Mouse (Mus musculus) stomach, embryonic 16.5 days (tissue): ENCODE measurements at regions not wholly inside any gene's neighbourhood (a gene's known extent, or its start where the extent isn't known, plus 50 kb on each side); places are given as distances from the start of the nearest gene placed in this dataset.

Experiments used
- ATAC-seq: fragments of 200-750 bp; cut with Nextera tagmentation; 2 replicates; pipeline ENCODE4 v1.8.0; 2017; ENCODE audit warnings: moderate number of reproducible peaks, moderate TSS enrichment; ENCODE audit not compliant: insufficient read depth, low FRiP score
- H3K27ac ChIP-seq: fragments of 300-500 bp; sonication (generic); 2 replicates; pipeline ENCODE4 v1.5.1; 2014; ENCODE audit warnings: low read length
- H3K27me3 ChIP-seq: fragments of 300-500 bp; sonication (generic); 2 replicates; pipeline ENCODE4 v1.6.1; 2014; ENCODE audit warnings: low read length, control low read depth, mixed read lengths; ENCODE audit not compliant: control insufficient read depth, insufficient read depth
- H3K36me3 ChIP-seq: fragments of 300-500 bp; sonication (generic); 2 replicates; pipeline ENCODE4 v1.6.1; 2014; ENCODE audit warnings: low read length; ENCODE audit not compliant: control insufficient read depth, insufficient read depth
- H3K4me1 ChIP-seq: fragments of 300-500 bp; sonication (generic); 2 replicates; pipeline ENCODE4 v1.6.1; 2014; ENCODE audit warnings: low read length, control low read depth, mixed read lengths; ENCODE audit not compliant: control insufficient read depth, insufficient read depth
- H3K4me2 ChIP-seq: fragments of 300-500 bp; sonication (generic); 2 replicates; pipeline ENCODE4 v1.6.1; 2014; ENCODE audit warnings: low read depth, low read length, mixed read lengths
- H3K4me3 ChIP-seq: fragments of 300-500 bp; sonication (generic); replicated peaks from 2 replicates; pipeline ENCODE4 v1.5.1; 2014; ENCODE audit warnings: mild to moderate bottlenecking, low read length
- H3K9ac ChIP-seq: fragments of 300-500 bp; sonication (generic); 2 replicates; pipeline ENCODE4 v1.6.1; 2014; ENCODE audit warnings: low read length
- H3K9me3 ChIP-seq: fragments of 300-500 bp; sonication (generic); replicated peaks from 2 replicates; pipeline ENCODE4 v1.6.1; 2016; ENCODE audit warnings: low read length, control low read depth; ENCODE audit not compliant: control insufficient read depth
- WGBS: fragments of 180-500 bp; shearing (Covaris S2); extraction: QIAGEN DNeasy Blood & Tissue Kit; methylation state at CpG from one replicate; pipeline ENCODE4 v1.1.7; 2014; 5-methylcytosine and 5-hydroxymethylcytosine counted together

- Histone ChIP-seq H3K4me3 (no peak overlapping the region), H3K9me3 (no peaks in the 10 kb centered on the region), H3K36me3 (no peaks in the 10 kb centered on the region), H3K9ac (no peak overlapping the region), H3K4me2 (no peak overlapping the region), H3K27me3 (no peaks in the 10 kb centered on the region), H3K27ac (no peak overlapping the region), H3K4me1 (no peaks in the 10 kb centered on the region)
- 60% methylated on average over 1 of the region's 1 CpGs for WGBS
- no peak for ATAC-seq
These were observed 440.7 kb upstream of the Slit2 start for GRCm38 (mm10) chr5:47542248-47542647.

GRCm38 (mm10) chr5:47556717-47557116 lies 426.2 kb upstream of the Slit2 start:
- H3K36me3 ChIP-seq: no peaks in the 10 kb centered on the region
- no peaks in the 10 kb centered on the region for H3K27me3 ChIP-seq
- no peak overlapping the region for H3K27ac ChIP-seq
- H3K9ac ChIP-seq: no peak overlapping the region
- WGBS: 71% methylated on average over 1 of the region's 1 CpGs
- no peaks in the 10 kb centered on the region for H3K4me1 ChIP-seq
- no peak overlapping the region for H3K4me3 ChIP-seq
- H3K9me3 ChIP-seq: no peaks in the 10 kb centered on the region
- ATAC-seq: no peak
- H3K4me2 ChIP-seq: no peak overlapping the region

- Histone ChIP-seq H3K4me3 (no peak overlapping the region), H3K4me1 (no peaks in the 10 kb centered on the region), H3K27me3 (no peaks in the 10 kb centered on the region), H3K9me3 (no peaks in the 10 kb centered on the region), H3K36me3 (no peaks in the 10 kb centered on the region), H3K4me2 (no peak overlapping the region), H3K9ac (no peak overlapping the region), H3K27ac (no peak overlapping the region)
- WGBS: 69% methylated on average over 8 of the region's 8 CpGs
- no peak for ATAC-seq
These were observed 425.7 kb upstream of the Slit2 start for GRCm38 (mm10) chr5:47557152-47557800.
